Comparison of ENCODE assay signal across 21 mouse cellular contexts in genomic region chr11:101192646-101193045, GRCm38 (mm10). TPM values are rescaled to one million over a fixed set of nuclear protein-coding genes. Genes with fewer than 3 reads are reported as not detected.
A peak's percentile ranks its signal among the peaks of the same experiment; 100 is the strongest.
DNase-seq lines count a peak whose midpoint lies in the region; ATAC-seq and TF ChIP-seq lines count a peak whose summit lies in the region.
"Had no signal": no experiment of that assay in that cellular context is flagged by ENCODE, and none has a peak within 500 bp of the region (broad histone marks: within the 10 kb centered on the region; RNA-seq: fewer than 3 reads in every experiment).

No protein-coding gene starts in this region.

- no peaks in the 10 kb centered on the region for H3K9me3 ChIP-seq in kidney, embryonic 15.5 days (replicated peaks)
- H3K9me3 ChIP-seq in limb, embryonic 10.5 days (replicated peaks) = no peaks in the 10 kb centered on the region
- H3K9me3 ChIP-seq: embryonic facial prominence, embryonic 10.5 days; forebrain, embryonic 15.5 days; heart, embryonic 13.5 days; intestine, embryonic 15.5 days had no signal

- no peak overlapping the region for H3K9ac ChIP-seq in kidney, embryonic 15.5 days
- H3K9ac ChIP-seq: forebrain, embryonic 15.5 days; hindbrain, embryonic 14.5 days; intestine, embryonic 15.5 days had no signal

- no peak for ATAC-seq in kidney, embryonic 15.5 days (replicated peaks; ENCODE audit: low FRiP score)
- no peak for ATAC-seq in erythroblast, adult 5-6 weeks (replicated peaks; ENCODE audit: low FRiP score, poor library complexity, severe bottlenecking)
- ATAC-seq: forebrain, embryonic 15.5 days; intestine, embryonic 15.5 days had no signal

- TF ChIP-seq CTCF in kidney, adult 2 months (conservative IDR thresholded peaks at IDR 0.05; ENCODE audit: insufficient read depth, insufficient read length, low read depth, low read length) = no peak

- TF ChIP-seq POLR2A in kidney, adult 2 months (IDR thresholded peaks at IDR 0.05; ENCODE audit: low read depth, low read length) = no peak

- peak; percentile 71 for DNase-seq in cerebellum, adult 11-12 months
- no peak for DNase-seq in cerebellum, postnatal 4 days (ENCODE audit: low spot score in 2 of 2)
- no peak for DNase-seq in kidney, adult 2 months
- peak; percentile 42 to 63 for DNase-seq in cerebellum, adult 18-20 months
- peak; percentile 61 for DNase-seq in cerebellum, adult 9-10 months
- DNase-seq in limb, embryonic 10.5 days (ENCODE audit: low spot score) = no peak
- DNase-seq: adrenal gland, postnatal 10 days; gastrocnemius, postnatal 14 days; heart, postnatal 4 days; kidney, adult 18-20 months had no signal

- no peaks in the 10 kb centered on the region for H3K27me3 ChIP-seq in kidney, embryonic 15.5 days
- H3K27me3 ChIP-seq in kidney, adult 2 months (replicated peaks; ENCODE audit: control insufficient read depth, insufficient read depth, low read length) = no peaks in the 10 kb centered on the region
- no peaks in the 10 kb centered on the region for H3K27me3 ChIP-seq in limb, embryonic 10.5 days (ENCODE audit: low read depth, poor library complexity, severe bottlenecking)
- H3K27me3 ChIP-seq: forebrain, embryonic 15.5 days; heart, embryonic 13.5 days; intestine, embryonic 15.5 days had no signal

- WGBS in kidney, embryonic 15.5 days = 93% methylated on average over 6 of the region's 6 CpGs
- WGBS in kidney, adult 2 months = 81% methylated on average over 6 of the region's 6 CpGs
- 95% methylated on average over 6 of the region's 6 CpGs for WGBS in limb, embryonic 10.5 days

- no peak overlapping the region for H3K4me2 ChIP-seq in kidney, embryonic 15.5 days
- H3K4me2 ChIP-seq: forebrain, embryonic 15.5 days; heart, embryonic 13.5 days; hindbrain, embryonic 14.5 days; intestine, embryonic 15.5 days had no signal

- H3K4me1 ChIP-seq in kidney, embryonic 15.5 days = peaks cover 49% of the 10 kb centered on the region
- no peaks in the 10 kb centered on the region for H3K4me1 ChIP-seq in kidney, adult 2 months (ENCODE audit: control insufficient read depth, insufficient read depth, low read length)
- H3K4me1 ChIP-seq in limb, embryonic 10.5 days = peaks cover 30% of the 10 kb centered on the region

- peaks cover 53% of the 10 kb centered on the region for H3K36me3 ChIP-seq in kidney, embryonic 15.5 days
- H3K36me3 ChIP-seq in kidney, adult 2 months (ENCODE audit: control insufficient read depth, insufficient read depth, low read length) = peaks cover 4% of the 10 kb centered on the region; the same call in 1 of the 2 replicates
- peaks cover 44% of the 10 kb centered on the region for H3K36me3 ChIP-seq in limb, embryonic 10.5 days

- 0 out of 2 replicates have a peak overlapping the region, but pooled peaks have one; percentile 95 for H3K27ac ChIP-seq in kidney, embryonic 15.5 days
- no peak overlapping the region for H3K27ac ChIP-seq in kidney, adult 2 months (ENCODE audit: insufficient read depth, low read depth, low read length)
- no peak overlapping the region for H3K27ac ChIP-seq in limb, embryonic 10.5 days
- H3K27ac ChIP-seq: embryonic facial prominence, embryonic 10.5 days; forebrain, embryonic 15.5 days; heart, embryonic 13.5 days; hindbrain, embryonic 14.5 days; intestine, embryonic 15.5 days had no signal

- H3K4me3 ChIP-seq in kidney, embryonic 15.5 days (replicated peaks) = no peak overlapping the region
- H3K4me3 ChIP-seq in kidney, adult 2 months (ENCODE audit: insufficient read depth, low read depth, low read length) = no peak overlapping the region
- H3K4me3 ChIP-seq in limb, embryonic 10.5 days = no peak overlapping the region
- H3K4me3 ChIP-seq: embryonic facial prominence, embryonic 10.5 days; erythroblast, embryonic 14.5 days; forebrain, embryonic 15.5 days; heart, embryonic 13.5 days; intestine, embryonic 15.5 days had no signal

RNA-seq across cellular contexts. Expression of gene Ccr10, which starts 17.4 kb away (rescaled TPM):
- 0.78 and 0.82 TPM in 2 replicates for polyA plus RNA-seq in kidney, embryonic 15.5 days (2015; fragmentation: Nextera tagmentation; extraction: Ambion mirVana)
- polyA plus RNA-seq in kidney, adult 2 months (2012; rRNA removed) = 0.33 and 0.34 TPM in 2 replicates
- polyA plus RNA-seq in limb, embryonic 10.5 days (2016; fragmentation: Nextera tagmentation; extraction: Ambion mirVana) = not detected in 2 replicates
- 0.63 TPM in 1 of 2 replicates, not detected in the other for total RNA-seq in erythroblast, adult 5-6 weeks (2015; ENCODE audit: low replicate concordance)
- total RNA-seq in erythroblast, adult 5-6 weeks (2017; ENCODE audit: low replicate concordance) = not detected in 2 replicates
- total RNA-seq: granulocyte monocyte progenitor cell, adult 5-6 weeks; heart, postnatal 4 days; MEL had no signal
- polyA plus RNA-seq: embryonic facial prominence, embryonic 14.5 days had no signal

RNA-seq across cellular contexts. Expression of gene Plekhh3, which starts 21.5 kb away (rescaled TPM):
- polyA plus RNA-seq in kidney, embryonic 15.5 days (2015; fragmentation: Nextera tagmentation; extraction: Ambion mirVana) = 17.0 and 18.6 TPM in 2 replicates
- 19.3 and 22.7 TPM in 2 replicates for polyA plus RNA-seq in kidney, adult 2 months (2012; rRNA removed)
- 1.9 and 3.0 TPM in 2 replicates for polyA plus RNA-seq in limb, embryonic 10.5 days (2016; fragmentation: Nextera tagmentation; extraction: Ambion mirVana)
- total RNA-seq in erythroblast, adult 5-6 weeks (2015; ENCODE audit: low replicate concordance) = not detected in 2 replicates
- total RNA-seq in erythroblast, adult 5-6 weeks (2017; ENCODE audit: low replicate concordance) = 1.1 TPM in 1 of 2 replicates, not detected in the other

RNA-seq across cellular contexts. Expression of gene Cntnap1, which starts 22.3 kb away (rescaled TPM):
- polyA plus RNA-seq in kidney, embryonic 15.5 days (2015; fragmentation: Nextera tagmentation; extraction: Ambion mirVana) = 1.9 and 2.0 TPM in 2 replicates
- polyA plus RNA-seq in kidney, adult 2 months (2012; rRNA removed) = 3.4 and 3.6 TPM in 2 replicates
- 0.04 and 0.09 TPM in 2 replicates for polyA plus RNA-seq in limb, embryonic 10.5 days (2016; fragmentation: Nextera tagmentation; extraction: Ambion mirVana)
- total RNA-seq in erythroblast, adult 5-6 weeks (2015; ENCODE audit: low replicate concordance) = 0.58 and 0.63 TPM in 2 replicates
- 0.17 TPM in 1 of 2 replicates, not detected in the other for total RNA-seq in erythroblast, adult 5-6 weeks (2017; ENCODE audit: low replicate concordance)
- total RNA-seq: MEL had no signal

RNA-seq across cellular contexts. Expression of gene Ezh1, which starts 33.6 kb away (rescaled TPM):
- polyA plus RNA-seq in kidney, embryonic 15.5 days (2015; fragmentation: Nextera tagmentation; extraction: Ambion mirVana) = 22.9 and 27.0 TPM in 2 replicates
- 44.8 and 48.5 TPM in 2 replicates for polyA plus RNA-seq in kidney, adult 2 months (2012; rRNA removed)
- 10.1 and 13.6 TPM in 2 replicates for polyA plus RNA-seq in limb, embryonic 10.5 days (2016; fragmentation: Nextera tagmentation; extraction: Ambion mirVana)
- total RNA-seq in erythroblast, adult 5-6 weeks (2015; ENCODE audit: low replicate concordance) = 161 and 177 TPM in 2 replicates
- total RNA-seq in erythroblast, adult 5-6 weeks (2017; ENCODE audit: low replicate concordance) = 208 and 251 TPM in 2 replicates

RNA-seq across cellular contexts. Expression of gene Tubg2, which starts 36.9 kb away (rescaled TPM):
- 3.8 and 4.2 TPM in 2 replicates for polyA plus RNA-seq in kidney, embryonic 15.5 days (2015; fragmentation: Nextera tagmentation; extraction: Ambion mirVana)
- polyA plus RNA-seq in kidney, adult 2 months (2012; rRNA removed) = 1.4 and 1.8 TPM in 2 replicates
- polyA plus RNA-seq in limb, embryonic 10.5 days (2016; fragmentation: Nextera tagmentation; extraction: Ambion mirVana) = 2.5 and 3.0 TPM in 2 replicates
- not detected in 2 replicates for total RNA-seq in erythroblast, adult 5-6 weeks (2015; ENCODE audit: low replicate concordance)
- total RNA-seq in erythroblast, adult 5-6 weeks (2017; ENCODE audit: low replicate concordance) = not detected in 2 replicates
- total RNA-seq: granulocyte monocyte progenitor cell, adult 5-6 weeks; MEL had no signal
- polyA plus RNA-seq: erythroblast, embryonic 14.5 days had no signal

Comparison
In these comparisons a context has a peak if more than half of its experiments do, and no peak if none do; other contexts are left out.
1. DNase-seq: peak in cerebellum, adult 11-12 months (single experiment), cerebellum, adult 18-20 months (2 of 2) and cerebellum, adult 9-10 months (single experiment); none in cerebellum, postnatal 4 days (0 of 2), kidney, adult 2 months (single experiment) and limb, embryonic 10.5 days (single experiment).